Mouse (Mus musculus) forebrain, embryonic 11.5 days (tissue): ENCODE results near the gene Mob3a. TPM values are rescaled to one million over a fixed set of nuclear protein-coding genes. Genes with fewer than 3 reads are reported as not detected.
A peak's percentile ranks its signal among the peaks of the same experiment; 100 is the strongest.

Experiments
- ATAC-seq: fragments of 200-750 bp; cut with Nextera tagmentation; replicated peaks from 2 replicates; pipeline ENCODE4 v1.8.0; 2017; ENCODE audit warnings: moderate TSS enrichment; ENCODE audit not compliant: low FRiP score
- DNase-seq: peaks from one replicate; pipeline ENCODE4 v3.0.0-alpha.2; 2017; ENCODE audit warnings: low spot score
- H3K27ac ChIP-seq: fragments of 300-500 bp; sonication (generic); 2 replicates; pipeline ENCODE4 v1.5.1; 2014; ENCODE audit warnings: low read depth, low read length
- H3K27me3 ChIP-seq: fragments of 300-500 bp; sonication (generic); 2 replicates; pipeline ENCODE4 v1.6.1; 2014; ENCODE audit warnings: mild to moderate bottlenecking, low read length, mixed read lengths; ENCODE audit not compliant: control insufficient read depth, insufficient read depth
- H3K36me3 ChIP-seq: fragments of 300-500 bp; sonication (generic); 2 replicates; pipeline ENCODE4 v1.6.1; 2014; ENCODE audit warnings: mild to moderate bottlenecking, low read length, moderate library complexity, mixed read lengths; ENCODE audit not compliant: control insufficient read depth, insufficient read depth
- H3K4me1 ChIP-seq: fragments of 300-500 bp; sonication (generic); replicated peaks from 2 replicates; pipeline ENCODE4 v1.6.1; 2014; ENCODE audit warnings: low read length, mixed read lengths; ENCODE audit not compliant: control insufficient read depth, insufficient read depth
- H3K4me2 ChIP-seq: fragments of 300-500 bp; sonication (generic); 2 replicates; pipeline ENCODE4 v1.6.1; 2014; ENCODE audit warnings: low read depth, mild to moderate bottlenecking, low read length, moderate library complexity, mixed read lengths; ENCODE audit not compliant: severe bottlenecking
- H3K4me3 ChIP-seq: fragments of 300-500 bp; sonication (generic); 2 replicates; pipeline ENCODE4 v1.5.1; 2014; ENCODE audit warnings: low read depth, low read length
- H3K9ac ChIP-seq: fragments of 300-500 bp; sonication (generic); 2 replicates; pipeline ENCODE4 v1.6.1; 2014; ENCODE audit warnings: low read length
- H3K9me3 ChIP-seq: fragments of 300-500 bp; sonication (generic); 2 replicates; pipeline ENCODE4 v1.6.1; 2016; ENCODE audit warnings: low read length, mixed read lengths; ENCODE audit not compliant: control insufficient read depth
- WGBS: fragments of 180-500 bp; shearing (Covaris S2); extraction: QIAGEN DNeasy Blood & Tissue Kit; methylation state at CpG from one replicate; pipeline ENCODE4 v1.1.7; 2014; 5-methylcytosine and 5-hydroxymethylcytosine counted together
- polyA plus RNA-seq: library from polyadenylated mRNA; unstranded; fragments of >200 nt; fragmentation: Nextera tagmentation; extraction: Ambion mirVana; gene quantifications from 2 replicates; pipeline ENCODE4 v1.2.1, GENCODE M21; 2014

The Mob3a gene
- polyA plus RNA-seq, 1 experiment from 2014 or later: 61.1 TPM

- no peak overlapping the region for H3K4me2 ChIP-seq
- DNase-seq: no peak
- H3K36me3 ChIP-seq: peaks cover 4% of the 10 kb centered on the region
- H3K27me3 ChIP-seq: no peaks in the 10 kb centered on the region
- H3K27ac ChIP-seq: 0 out of 2 replicates have a peak overlapping the region, but pooled peaks have one; percentile 12
- no peaks in the 10 kb centered on the region for H3K9me3 ChIP-seq
- H3K9ac ChIP-seq: no peak overlapping the region
- ATAC-seq: no peak
- no peak overlapping the region for H3K4me3 ChIP-seq
- H3K4me1 ChIP-seq: peaks cover 2% of the 10 kb centered on the region; the same call in 1 of the 2 replicates
- 65% methylated on average over 5 of the region's 5 CpGs for whole genome bisulfite sequencing
Measured at GRCm38 (mm10) chr10:80663485-80664196, 38.1 kb downstream of the Mob3a start.

- Histone ChIP-seq H3K4me2 (no peak overlapping the region), H3K27ac (no peak overlapping the region), H3K4me1 (peaks cover 2% of the 10 kb centered on the region; the same call in 1 of the 2 replicates), H3K36me3 (peaks cover under 1% of the 10 kb centered on the region), H3K9ac (no peak overlapping the region), H3K27me3 (no peaks in the 10 kb centered on the region), H3K4me3 (no peak overlapping the region), H3K9me3 (no peaks in the 10 kb centered on the region)
- 40% methylated on average over 5 of the region's 5 CpGs for WGBS
- ATAC-seq: no peak
- DNase-seq: peak; percentile 76
Measured at GRCm38 (mm10) chr10:80661149-80661548, 40.6 kb downstream of the Mob3a start.

GRCm38 (mm10) chr10:80659213-80659612, 42.6 kb downstream of the Mob3a start:
- WGBS: 16% methylated on average over 10 of the region's 10 CpGs
- Histone ChIP-seq H3K27me3 (no peaks in the 10 kb centered on the region), H3K4me2 (peak overlapping the region; percentile 6; the same call in 1 of the 2 replicates), H3K27ac (peak overlapping the region; percentile 18; the same call in 1 of the 2 replicates), H3K9me3 (no peaks in the 10 kb centered on the region), H3K4me3 (no peak overlapping the region), H3K36me3 (no peaks in the 10 kb centered on the region), H3K9ac (no peak overlapping the region), H3K4me1 (peaks cover 10% of the 10 kb centered on the region)
- ATAC-seq: no peak
- peak; percentile 82 for DNase-seq

- no peaks in the 10 kb centered on the region for H3K27me3 ChIP-seq
- ATAC-seq (no peak), DNase-seq (no peak)
- no peaks in the 10 kb centered on the region for H3K36me3 ChIP-seq
- H3K9ac ChIP-seq: no peak overlapping the region
- H3K4me3 ChIP-seq: no peak overlapping the region
- peaks cover 11% of the 10 kb centered on the region for H3K4me1 ChIP-seq
- WGBS: 78% methylated on average over 4 of the region's 4 CpGs
- H3K4me2 ChIP-seq: no peak overlapping the region
- H3K9me3 ChIP-seq: no peaks in the 10 kb centered on the region
- peak overlapping the region; percentile 18; the same call in 1 of the 2 replicates for H3K27ac ChIP-seq
Measured at GRCm38 (mm10) chr10:80658841-80659202, 43.0 kb downstream of the Mob3a start.

- Histone ChIP-seq H3K9me3 (no peaks in the 10 kb centered on the region), H3K4me2 (no peak overlapping the region), H3K27me3 (no peaks in the 10 kb centered on the region), H3K9ac (no peak overlapping the region), H3K27ac (no peak overlapping the region), H3K4me1 (peaks cover 11% of the 10 kb centered on the region), H3K36me3 (no peaks in the 10 kb centered on the region), H3K4me3 (no peak overlapping the region)
- DNase-seq: no peak
- no peak for ATAC-seq
- 90% methylated on average over 14 of the region's 14 CpGs for WGBS
Measured at GRCm38 (mm10) chr10:80658194-80658840, 43.5 kb downstream of the Mob3a start.

GRCm38 (mm10) chr10:80656863-80657623, 44.7 kb downstream of the Mob3a start, which contains the start of gene Btbd2:
Gene Btbd2 (minus strand): TSS chr10:80657071.
- Histone ChIP-seq H3K4me2 (peak within 1 kb of the TSS; percentile 90), H3K27me3 (no peaks in the 10 kb centered on the region), H3K27ac (peak within 1 kb of the TSS; percentile 81), H3K4me1 (peaks cover 11% of the 10 kb centered on the region), H3K4me3 (peak within 1 kb of the TSS; percentile 92), H3K9me3 (no peaks in the 10 kb centered on the region), H3K9ac (peak within 1 kb of the TSS; percentile 95), H3K36me3 (no peaks in the 10 kb centered on the region)
- WGBS: 19% methylated on average over 15 of the region's 15 CpGs
- DNase-seq (no peak), ATAC-seq (peak; percentile 49)

GRCm38 (mm10) chr10:80656130-80656862, 45.5 kb downstream of the Mob3a start:
- Histone ChIP-seq H3K9me3 (no peaks in the 10 kb centered on the region), H3K36me3 (no peaks in the 10 kb centered on the region), H3K9ac (peak overlapping the region; percentile 95), H3K4me3 (peak overlapping the region; percentile 92), H3K4me1 (peaks cover 11% of the 10 kb centered on the region), H3K27ac (peak overlapping the region; percentile 81), H3K4me2 (peak overlapping the region; percentile 90), H3K27me3 (no peaks in the 10 kb centered on the region)
- under 1% methylated on average over 68 of the region's 72 CpGs for WGBS
- DNase-seq (peak; percentile 99), ATAC-seq (peak; percentile 81)
